Mouse (Mus musculus): ENCODE data around the gene Gm42791.

The Gm42791 gene

DNA sequence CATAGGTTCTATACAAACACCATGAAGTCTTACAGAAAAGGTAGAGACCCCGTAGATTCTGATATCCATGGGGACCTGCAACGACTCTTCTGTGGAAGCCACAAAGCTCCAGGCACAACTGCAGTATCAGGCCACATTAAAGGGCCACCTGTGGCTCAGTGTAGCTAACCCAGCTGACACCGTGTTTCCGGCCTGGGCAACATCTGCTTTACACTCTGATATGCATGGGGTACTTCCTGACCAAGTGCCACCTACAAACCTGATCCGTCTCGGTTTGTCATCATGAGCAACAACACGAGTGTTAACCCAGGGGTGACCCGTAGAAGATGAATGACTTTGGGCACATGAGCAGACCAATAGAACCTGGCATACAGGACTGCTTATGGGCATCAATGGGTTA lies 18.1 kb downstream of the Gm42791 start:
- peak; percentile 29 for DNase-seq

DNA sequence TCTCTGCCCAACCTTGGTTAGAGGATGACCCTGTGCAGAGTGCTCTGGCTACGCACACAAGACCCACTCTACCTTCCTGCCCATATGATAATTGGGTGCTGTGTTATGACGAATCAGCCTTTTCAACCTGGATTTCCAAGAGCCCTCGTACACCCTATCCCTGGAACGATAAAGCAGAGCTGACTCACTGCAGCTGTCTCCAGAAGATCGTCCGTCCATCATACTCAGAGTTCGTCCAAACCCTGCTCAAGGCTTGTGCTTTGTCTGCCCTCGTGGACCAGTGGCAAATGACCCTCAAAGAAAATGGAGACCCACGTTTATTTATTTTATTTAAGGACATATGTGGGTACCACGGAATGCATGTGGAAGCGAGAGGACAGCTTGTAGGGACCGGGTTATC lies 19.9 kb downstream of the Gm42791 start:
- DNase-seq, result no peak

DNA sequence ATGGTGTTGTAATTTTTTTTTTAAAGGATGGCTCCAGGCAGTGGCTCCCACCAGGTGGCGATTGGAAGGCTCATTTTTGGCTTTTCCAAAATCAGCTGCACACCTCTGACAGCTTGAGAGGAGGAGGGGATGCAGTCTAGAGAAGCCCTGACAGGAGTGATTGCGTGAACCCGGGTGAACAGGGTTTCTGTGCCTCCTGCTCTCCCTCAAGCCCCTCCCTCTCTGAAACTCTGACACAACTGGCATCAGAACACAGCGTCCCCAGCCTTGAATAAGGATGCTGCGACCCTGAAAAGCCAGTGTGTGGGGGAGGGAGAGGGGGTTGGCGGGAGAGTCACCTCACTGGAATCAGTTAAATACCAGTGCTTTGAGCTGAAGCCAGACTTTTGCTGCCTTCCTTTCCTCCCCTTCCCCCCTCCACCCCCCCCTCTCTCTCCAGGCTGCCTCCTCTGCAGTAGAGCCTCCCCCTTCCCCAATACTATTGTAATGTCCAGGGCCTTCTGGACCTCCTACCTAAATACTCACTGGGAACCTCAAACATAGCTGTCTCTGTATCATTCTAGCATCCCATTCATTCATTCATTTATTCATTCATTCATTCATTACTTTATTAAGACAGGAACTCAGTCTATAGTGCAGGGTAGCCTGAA lies 21.8 kb downstream of the Gm42791 start:
- no peak for DNase-seq

DNA sequence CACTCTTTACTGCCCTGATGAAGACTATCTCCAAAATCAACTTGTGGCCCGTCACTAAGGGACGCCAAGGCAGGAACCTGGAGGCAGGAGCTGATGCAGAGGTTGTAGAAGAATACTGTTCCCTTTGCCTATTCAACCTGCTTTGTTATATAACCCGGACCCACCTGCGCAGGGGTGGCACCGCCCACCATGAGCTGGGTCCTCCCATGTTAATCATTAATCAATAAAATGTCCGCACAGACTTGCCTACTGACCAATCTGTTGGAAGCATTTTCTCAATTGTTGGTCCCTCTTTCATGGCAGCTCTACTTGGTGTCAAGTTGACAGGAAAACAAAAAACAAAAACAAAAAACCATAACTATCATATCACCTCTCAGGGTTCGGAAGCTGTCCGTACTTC lies 22.8 kb downstream of the Gm42791 start:
- DNase-seq, result no peak

DNA sequence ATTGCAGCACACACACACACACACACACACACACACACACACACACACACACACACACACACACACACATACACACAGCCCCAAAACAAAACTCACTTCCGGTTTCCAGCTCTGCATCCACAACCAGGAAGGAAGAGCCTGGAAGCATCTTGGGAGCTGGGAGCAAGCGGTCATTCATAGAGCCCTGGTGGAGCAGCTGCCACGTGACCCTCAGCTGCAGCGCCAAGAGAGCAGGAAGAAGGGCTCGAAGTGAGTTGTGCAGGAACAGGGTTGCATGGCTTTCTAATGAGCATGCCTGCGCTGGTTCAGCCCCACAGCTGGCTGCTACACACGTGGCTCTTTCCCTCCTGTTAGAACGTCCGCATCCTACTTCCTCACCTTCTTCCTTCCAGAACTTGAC lies 25.3 kb downstream of the Gm42791 start:
- DNase-seq, result peak; percentile 63

DNA sequence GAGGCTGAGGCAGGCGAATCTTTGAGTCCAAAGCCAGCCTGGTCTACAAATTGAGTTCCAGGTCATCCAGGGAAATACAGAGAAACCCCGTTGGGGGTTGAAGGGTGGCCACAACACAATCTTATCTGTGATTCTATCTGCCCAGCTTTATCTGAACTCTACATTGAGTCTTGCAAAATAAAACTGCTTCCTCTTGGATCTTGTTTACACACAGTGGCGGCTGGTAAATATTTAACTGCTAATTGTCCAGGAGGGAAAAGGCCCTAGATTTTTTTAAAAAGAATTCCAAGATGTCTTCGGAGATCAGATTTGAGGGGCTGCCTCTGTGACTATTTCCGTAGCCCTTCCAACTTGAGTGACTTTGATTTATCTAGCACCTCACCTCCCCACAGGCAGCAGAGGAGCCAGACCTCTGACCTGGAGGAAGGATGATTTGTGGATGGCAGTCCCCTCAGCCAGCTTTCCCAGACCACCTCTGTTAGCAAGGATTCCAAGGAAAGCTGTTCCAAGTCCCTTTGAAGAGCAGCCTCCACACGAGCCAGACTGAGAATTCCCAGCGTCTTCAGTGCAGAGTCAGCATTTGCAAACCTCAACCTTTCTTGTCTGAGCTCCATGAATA lies 25.9 kb downstream of the Gm42791 start:
- DNase-seq, result no peak

DNA sequence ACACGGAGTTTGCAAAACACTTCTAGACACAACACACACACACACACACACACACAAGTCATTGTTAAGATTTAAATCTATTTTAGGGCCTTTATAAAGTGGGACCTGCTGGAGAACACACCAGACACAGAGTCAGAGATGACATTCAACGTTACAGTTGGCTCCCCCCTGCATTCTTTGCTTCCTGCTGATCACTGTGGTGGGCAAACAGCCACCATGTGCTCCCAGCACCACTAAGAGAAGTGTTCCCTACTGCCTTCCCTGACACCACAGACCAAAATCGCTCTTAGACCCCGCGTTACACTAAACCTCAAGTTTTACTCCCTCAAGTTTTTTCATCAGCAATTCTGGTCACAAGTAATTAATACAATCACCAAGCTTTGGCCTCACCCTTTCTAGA lies 26.8 kb downstream of the Gm42791 start:
- no peak for DNase-seq

DNA sequence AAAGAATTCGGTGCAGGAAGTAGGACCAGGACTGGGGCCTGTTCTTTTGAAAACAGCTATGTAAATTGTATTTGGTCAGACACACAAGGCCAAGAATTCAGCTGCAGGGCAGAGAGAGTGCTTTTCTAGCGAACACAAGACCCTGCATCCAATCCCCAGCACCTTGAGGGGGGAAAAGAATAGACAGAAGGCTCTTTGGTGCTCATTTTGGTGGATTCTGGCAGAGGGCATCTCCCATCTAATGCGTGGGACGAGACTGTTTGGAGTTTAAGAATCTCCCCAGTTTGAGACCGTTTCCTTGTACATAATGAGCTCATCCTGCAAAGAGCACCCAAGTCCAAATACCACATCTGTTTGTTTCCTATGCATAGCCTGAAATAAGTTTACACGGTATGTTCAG lies 28.6 kb downstream of the Gm42791 start:
- DNase-seq, result no peak

DNA sequence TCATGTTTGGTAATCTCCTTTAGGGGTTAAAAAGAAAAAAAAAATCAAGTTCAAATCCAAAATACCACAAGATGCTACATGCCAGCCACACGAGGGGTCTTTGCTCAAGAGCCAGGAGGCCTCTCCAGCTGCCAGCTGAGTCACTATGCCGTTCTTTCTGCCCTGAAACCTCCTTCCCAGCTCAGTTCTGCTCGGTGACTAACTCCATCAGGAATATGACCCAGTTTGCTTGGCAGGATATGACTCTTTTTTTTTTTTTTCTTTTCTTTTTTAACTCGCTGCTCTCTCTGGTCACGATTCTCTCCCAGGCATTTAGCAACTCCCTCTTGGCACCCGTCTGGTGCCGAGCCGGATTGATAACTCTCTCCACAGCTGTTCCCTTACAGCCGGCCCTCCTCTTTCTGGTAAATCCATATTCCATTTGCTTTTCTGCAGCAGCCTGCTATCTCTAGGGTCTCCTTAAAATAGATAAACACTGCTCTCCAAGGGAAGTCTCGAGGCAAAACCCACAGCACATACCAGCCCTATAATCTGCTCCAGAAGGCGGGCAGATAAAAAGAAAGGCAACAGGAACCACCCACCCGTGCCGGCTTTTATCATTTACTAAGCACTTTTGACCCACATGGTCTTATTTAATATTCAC lies 29.1 kb downstream of the Gm42791 start:
- peak; percentile 55 for DNase-seq

DNA sequence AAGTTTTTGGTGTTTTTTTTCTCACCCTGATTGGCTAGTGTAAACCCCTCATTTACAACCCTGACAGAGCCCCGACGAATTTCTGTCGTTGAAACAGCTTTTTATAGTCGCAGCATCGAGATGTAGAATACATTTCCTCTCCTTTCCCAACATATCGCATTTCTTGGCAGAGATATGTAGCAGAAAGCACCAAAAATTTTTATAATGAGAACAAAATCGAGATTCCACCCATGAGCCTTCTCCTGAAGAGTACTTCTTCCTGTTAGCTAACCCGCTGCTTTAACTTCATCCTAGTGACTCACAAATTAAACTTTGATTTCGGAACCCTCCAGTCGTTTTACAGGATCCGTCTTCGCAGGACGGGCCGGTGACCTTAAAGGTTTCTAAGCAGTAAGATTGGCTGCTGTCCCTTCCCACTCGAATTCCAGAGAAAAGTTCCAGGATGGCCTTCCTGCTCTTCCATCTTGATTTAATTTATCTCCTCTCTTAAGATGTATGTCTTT lies 29.8 kb downstream of the Gm42791 start:
- DNase-seq, result no peak

DNA sequence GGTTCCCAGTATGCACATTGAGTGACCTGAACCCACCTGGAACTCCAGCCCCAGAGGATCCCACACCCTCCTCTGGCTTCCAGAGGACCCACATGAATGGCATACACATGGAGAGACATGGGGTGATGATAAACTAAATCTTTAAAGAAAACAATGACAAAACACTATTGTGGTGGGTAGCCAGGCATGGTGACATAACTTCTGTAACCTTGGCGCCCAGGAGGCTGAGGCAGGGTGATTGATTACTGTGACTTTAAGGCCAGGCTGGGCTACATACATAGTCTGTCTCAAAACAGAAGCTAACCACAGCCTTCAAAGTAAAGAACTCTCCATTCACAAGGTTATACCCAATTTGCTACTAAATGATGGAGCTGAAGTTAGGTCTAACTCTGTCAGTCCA lies 30.7 kb downstream of the Gm42791 start:
- no peak for DNase-seq

DNA sequence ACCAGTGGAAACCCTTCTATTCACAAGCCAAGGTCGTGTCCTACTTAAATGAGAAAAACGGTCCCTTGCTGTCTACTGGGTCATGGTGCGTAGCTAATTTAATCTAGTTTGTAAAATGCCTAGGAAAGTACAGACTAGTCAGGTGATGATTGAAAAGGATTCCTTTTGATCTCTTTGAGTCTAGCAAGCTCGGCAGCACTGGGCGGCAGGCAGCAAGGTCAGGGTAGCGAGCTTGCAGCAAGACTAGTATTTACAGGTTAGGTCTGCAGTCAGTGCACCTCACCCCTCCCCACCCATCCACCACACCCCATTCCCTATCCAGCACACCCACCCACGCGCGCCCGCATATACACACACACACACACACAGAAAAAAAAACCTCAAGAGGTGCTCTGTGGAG lies 34.7 kb downstream of the Gm42791 start:
- no peak for DNase-seq

DNA sequence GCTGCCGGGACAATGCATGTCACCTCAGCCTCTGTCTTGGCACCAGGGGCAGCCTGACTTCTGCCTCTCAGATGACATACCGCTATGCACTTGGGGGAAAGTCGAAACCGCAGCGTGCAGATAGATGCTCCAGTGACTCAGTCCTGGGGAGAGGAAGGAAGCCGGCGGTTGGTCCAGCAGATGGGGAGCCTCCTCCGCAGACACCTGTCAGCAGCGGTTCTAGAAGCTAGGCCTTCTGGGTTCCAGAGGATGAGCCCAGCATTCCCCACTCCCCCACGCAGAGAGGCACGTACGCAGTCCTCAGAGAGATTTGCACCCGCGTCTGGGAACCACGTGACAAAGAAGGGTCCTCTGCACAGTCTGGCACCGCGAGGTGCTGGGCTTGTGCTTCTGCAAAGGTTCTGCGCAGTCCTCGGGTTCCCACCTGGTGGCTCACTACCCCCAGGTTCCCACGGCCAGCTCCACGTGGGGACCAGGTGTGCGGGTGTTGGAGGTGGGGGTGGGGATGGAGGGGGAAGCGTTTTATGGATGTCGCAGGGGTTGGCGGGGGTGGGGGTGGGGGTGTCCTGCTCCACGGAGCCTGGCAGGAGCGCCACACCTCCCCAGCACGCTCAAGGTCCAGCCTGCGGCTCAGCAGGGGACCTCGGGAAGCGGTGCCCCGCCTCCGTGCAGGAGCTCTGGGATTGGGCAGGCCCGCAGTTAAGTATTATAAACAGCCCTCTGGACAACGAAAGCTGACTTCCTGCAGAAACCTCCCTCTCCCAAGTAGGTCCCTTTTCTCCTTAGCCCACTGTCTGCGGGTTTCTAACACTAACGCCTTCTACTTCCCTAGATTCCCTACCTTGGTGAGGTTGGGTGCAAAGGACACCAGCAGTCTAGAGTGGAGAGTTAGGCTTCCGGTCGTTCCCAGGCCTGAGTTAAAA lies 35.6 kb downstream of the Gm42791 start:
- peak; percentile 65 for DNase-seq

DNA sequence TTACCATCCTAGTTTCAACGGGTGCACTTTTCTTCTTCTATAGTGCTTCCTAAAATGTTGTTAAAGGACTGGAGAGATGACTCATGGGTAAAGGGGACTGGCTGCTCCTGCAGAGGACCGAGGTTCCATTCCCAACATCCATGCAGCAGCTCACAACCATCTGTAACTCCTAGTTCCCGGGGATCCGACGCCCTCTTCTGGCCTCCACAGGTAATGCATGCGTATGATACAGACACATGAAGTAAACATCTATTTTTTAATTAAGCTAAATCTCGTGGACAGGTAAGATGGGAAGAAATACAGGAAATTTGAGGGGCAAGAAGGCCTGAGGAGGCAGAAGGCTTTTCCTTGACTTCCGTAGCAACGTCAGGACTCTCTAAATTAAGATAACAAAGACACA lies 36.6 kb downstream of the Gm42791 start:
- peak; percentile 54 for DNase-seq

DNA sequence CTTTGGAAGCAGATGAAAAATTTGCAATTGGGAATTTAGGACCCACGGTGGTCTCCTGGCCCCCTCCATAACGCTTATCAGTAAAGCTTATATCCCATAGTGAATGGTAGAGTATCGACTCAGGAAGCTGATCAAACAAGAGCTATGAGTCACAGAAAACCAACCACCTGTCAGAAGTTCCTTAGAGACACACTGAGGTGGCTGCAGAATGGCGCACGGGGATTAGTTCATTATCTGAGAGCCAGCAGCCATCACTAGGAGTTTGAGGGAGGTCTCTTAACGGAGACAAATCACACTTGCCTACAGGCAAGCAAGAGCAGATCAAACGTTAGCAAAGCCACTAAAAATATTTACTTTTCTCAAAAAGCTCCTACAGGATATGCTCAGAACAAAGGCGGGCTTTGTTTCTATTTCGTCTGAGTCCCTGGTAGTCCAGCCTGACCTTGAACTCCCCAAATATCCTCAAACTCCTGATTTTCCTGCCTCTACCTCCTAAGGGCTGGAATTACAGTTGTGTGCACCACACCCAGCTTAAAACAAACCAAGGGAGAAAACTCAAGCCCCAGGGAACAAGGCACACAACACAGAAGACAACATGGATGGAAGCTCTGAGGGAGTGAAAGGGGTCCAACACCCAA lies 37.9 kb downstream of the Gm42791 start:
- DNase-seq, result no peak

DNA sequence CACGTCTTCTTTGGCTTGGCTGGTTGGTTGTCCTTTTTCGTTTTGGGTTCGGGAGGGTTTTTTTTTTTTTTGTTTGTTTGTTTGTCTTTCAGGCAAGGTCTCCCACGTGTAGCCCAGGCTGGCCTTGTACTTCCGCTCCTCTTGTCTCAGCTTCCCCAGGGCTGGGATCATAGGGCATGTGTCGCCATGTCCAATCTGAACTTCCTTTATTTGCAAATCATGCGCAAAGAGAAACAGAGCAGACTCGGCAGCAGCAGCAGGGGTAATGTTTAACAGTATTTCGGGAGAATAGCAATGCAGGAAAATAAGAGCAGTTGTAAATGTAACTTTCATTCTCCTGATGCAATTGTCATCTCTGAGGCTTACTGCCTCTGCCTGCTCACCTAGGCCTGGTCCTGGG lies 38.9 kb downstream of the Gm42791 start:
- no peak for DNase-seq

DNA sequence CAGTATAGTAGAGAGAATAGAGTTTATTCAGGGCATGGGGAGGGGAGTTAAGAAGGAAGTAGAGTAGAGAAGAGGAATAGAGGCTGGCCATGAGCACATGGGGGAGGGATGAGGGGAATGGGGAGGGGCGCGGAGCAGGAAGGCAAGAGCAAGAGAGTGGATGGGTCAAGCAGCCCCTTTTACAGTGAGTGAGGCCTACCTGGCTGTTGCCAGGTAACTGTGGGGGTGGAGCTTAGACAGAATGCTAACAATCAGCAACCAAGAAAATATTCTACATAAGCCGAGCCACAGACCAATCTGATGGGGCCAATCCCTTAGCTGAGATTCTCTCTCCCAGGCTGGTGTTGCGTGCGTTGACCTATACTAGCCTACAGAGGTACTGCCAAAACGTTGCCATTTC lies 39.4 kb downstream of the Gm42791 start:
- DNase-seq, result no peak

DNA sequence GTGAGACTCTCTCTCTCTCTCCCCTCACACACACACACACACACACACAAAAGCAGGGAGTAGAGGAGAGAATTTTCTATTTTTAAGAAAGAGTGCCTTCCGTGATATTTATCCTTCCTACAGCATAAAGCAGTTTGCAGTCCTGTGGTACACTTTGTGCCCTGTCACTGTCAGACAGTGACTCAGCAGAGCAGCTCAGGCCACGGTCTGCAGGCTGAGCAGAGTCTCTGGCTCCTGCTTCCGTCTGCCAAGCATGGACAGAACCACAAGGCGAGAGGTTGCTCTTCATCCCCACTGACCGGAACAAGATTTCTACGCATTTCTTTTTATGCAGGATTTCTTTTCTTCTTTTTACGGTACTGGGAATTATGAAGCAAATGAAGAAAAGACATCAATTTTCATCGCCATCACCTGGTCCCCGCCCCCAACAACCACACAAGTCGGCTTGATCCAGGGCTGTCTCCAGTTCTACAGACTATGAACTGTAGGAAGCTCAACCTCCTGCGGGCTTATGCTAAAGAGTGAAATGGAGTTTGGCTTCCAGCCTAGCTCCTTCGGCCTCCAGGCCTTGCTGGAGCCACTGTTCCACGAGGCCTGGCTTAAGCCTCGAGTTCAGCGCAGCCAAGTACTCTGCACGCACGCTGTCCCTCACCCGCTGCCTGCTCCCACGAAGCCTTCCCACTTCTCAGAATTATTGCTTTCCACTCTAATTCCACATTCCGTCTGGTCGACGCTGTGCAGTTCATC lies 40.5 kb downstream of the Gm42791 start:
- no peak for DNase-seq

DNA sequence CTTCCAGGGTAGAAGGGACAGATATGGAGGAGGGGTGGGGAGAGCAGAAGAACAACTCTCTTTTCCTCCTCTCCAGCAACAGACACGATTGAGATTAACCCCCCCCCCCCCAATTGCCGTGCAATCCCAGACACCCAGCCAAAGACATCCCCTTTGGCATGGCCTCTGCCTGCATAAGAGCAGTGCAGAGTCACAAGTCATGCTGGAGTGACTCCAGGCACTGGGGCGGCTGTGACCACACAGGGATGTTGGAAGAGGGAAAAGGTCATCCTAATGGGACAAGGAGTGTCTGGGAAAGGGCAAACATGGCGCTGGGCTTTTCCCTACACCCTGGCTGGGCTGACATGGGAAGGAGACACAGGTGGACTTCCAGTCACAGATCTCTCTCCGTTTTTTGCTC lies 41.8 kb downstream of the Gm42791 start:
- peak; percentile 63 for DNase-seq

DNA sequence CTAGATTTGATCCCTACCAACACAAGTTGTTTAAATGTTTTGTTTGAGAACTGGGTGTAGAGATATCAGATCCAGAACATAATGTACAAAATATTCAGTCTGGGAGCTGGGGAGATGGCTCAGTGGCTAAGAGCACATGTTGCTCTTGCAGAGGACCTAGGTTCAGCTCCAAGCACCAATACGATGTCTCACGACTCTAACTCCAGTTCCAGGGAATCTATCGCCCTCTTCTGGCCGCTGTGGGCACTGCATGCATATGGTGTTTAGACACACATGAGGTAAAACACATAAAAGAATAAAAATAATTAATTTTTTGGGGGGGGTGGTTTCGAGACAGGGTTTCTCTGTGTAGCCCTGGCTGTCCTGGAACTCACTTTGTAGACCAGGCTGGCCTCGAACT lies 42.5 kb downstream of the Gm42791 start:
- DNase-seq, result peak; percentile 69

DNA sequence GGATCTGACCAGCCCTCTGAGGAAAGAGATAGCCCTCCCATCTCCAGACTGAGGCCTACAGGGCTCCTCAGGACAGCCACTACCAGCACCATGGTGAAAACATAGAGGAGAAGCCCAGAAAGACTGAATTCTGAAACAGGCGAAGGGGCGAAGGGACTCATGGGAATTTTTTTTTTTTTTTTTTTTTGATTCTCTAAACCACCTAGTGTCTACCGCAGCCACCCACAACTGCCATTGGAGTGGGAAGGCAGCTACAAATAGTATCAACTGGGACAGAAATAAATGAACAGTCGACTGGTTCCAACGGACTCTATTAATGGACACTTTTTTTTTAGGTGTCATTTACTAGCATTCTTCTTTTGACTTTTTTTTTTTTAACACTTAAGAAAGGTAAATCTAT lies 43.6 kb downstream of the Gm42791 start:
- no peak for DNase-seq

DNA sequence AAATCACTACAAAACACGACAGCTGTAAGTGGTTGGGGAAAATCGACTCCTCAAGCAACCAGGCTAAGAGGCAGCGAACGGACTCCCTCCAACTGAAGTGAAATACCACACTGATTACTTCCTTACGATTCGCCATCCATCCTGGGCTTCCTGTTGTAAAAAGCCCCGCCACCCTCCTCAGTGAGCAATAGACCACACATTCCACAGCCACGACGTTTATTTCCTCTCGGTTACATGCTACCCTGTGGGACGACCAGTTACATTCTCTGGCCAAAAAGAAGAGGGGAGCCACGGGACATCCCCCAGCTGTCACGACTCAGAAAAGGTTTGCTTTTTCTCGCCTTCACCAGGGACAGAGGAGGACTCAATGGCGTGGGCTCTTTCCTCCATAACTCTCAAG lies 44.9 kb downstream of the Gm42791 start:
- DNase-seq, result no peak
